Mouse (Mus musculus): ENCODE results near the gene Tap1.

GRCm38 (mm10) chr17:34196491-34196890 is 9.1 kb downstream of the Tap1 start:
- TF ChIP-seq POLR2A (IDR thresholded peaks at IDR 0.05; ENCODE audit: insufficient read length, low read depth) (no peak), CEBPB (IDR thresholded peaks at IDR 0.05; ENCODE audit: insufficient read depth, poor library complexity, severe bottlenecking) (no peak), TCF3 (IDR thresholded peaks at IDR 0.05; ENCODE audit: insufficient read length, low read depth) (no peak), POLR2AphosphoS2 (IDR thresholded peaks at IDR 0.05; ENCODE audit: insufficient read length, low read depth) (no peak), MAX (IDR thresholded peaks at IDR 0.05; ENCODE audit: low read depth) (no peak), REST (IDR thresholded peaks at IDR 0.05; ENCODE audit: insufficient read depth, insufficient read length) (no peak), USF1 (IDR thresholded peaks at IDR 0.05; ENCODE audit: low read depth) (no peak), MYOG (IDR thresholded peaks at IDR 0.05; ENCODE audit: control insufficient read depth in 1 of 3, insufficient read depth in 1 of 3, insufficient read length in 2 of 3, low read depth in 2 of 3) (no peak), TCF12 (IDR thresholded peaks at IDR 0.05; ENCODE audit: insufficient read depth, poor library complexity, severe bottlenecking) (no peak), E2F4 (IDR thresholded peaks at IDR 0.05; ENCODE audit: insufficient read depth) (no peak), MYOD1 (IDR thresholded peaks at IDR 0.05; ENCODE audit: control insufficient read depth in 1 of 3, insufficient read length in 2 of 3, low read depth in 2 of 3) (no peak)
